Mouse (Mus musculus) stomach, postnatal 0 days (tissue): ENCODE measurements around the gene Pde2a.

ENCODE experiments used
- CTCF ChIP-seq: IDR thresholded peaks from 2 replicates; pipeline ENCODE4 v1.5.1; 2016; ENCODE audit warnings: antibody characterized with exemption, low read depth, mild to moderate bottlenecking, moderate library complexity
- EP300 ChIP-seq: optimal IDR thresholded peaks from 2 replicates; pipeline ENCODE3; 2016; ENCODE audit warnings: antibody characterized with exemption

DNA sequence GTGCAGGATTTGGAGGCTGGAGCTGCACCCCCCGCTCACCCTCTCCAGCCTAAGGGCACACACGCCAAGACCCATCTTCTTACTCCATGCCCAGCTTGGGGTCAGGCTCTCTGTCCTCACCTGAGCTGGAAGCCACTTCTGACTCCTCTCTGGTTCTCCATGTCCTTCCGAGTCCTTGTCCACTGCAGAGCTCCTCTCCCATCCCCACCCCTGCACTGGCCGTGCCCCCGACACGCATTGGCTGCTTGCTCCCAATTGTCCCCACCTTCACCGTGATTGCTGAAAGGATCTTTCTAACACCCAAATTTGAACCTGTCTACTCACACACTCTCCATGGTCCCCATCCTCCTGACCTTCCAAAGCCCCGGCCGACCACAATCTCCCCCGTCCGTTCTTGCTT is 40.1 kb downstream of the Pde2a start:
- TF ChIP-seq EP300, result no peak
- TF ChIP-seq CTCF, result no peak
